Mouse (Mus musculus): ENCODE data around the gene Rab11fip5. TPM values are rescaled to one million over a fixed set of nuclear protein-coding genes. Genes with fewer than 3 reads are reported as not detected.
A peak's percentile ranks its signal among the peaks of the same experiment; 100 is the strongest.

Rab11fip5 gene
- total RNA-seq (2015): 5.2 and 6.9 TPM in 2 replicates
- total RNA-seq (2017): 5.8 and 6.3 TPM in 2 replicates

GRCm38 (mm10) chr6:85373951-85374733 lies at the start of gene Rab11fip5:
Gene Rab11fip5, minus strand, starts transcription at chr6:85374634.
- ATAC-seq (ENCODE audit: poor library complexity, severe bottlenecking): peak; percentile 5; the same call in 1 of the 2 replicates

GRCm38 (mm10) chr6:85423836-85424379 lies 49.5 kb upstream of the Rab11fip5 start, which contains the start of gene Noto:
Gene Noto, plus strand, starts transcription at chr6:85423886.
- ATAC-seq (ENCODE audit: poor library complexity, severe bottlenecking): no peak

DNA sequence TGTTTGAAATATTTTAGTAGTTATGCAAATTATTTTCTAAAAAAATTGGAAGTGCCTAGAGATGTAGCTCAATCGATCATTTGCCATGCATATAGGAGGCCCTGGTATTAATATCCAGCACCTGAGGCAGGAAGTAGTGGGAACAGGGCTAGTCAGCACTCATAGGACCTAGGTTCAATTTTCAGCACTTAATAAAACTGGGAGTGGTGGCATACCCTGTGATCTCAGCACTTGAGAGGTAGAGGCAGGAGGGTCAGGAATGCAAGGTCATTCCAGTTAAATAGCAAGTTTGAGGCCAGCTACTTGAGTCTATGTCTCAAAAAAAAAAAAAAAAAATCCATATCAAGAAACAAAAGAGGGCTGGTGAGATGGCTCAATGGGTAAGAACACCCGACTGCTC lies 44.7 kb upstream of the Rab11fip5 start:
- no peak for ATAC-seq (ENCODE audit: poor library complexity, severe bottlenecking)

- ATAC-seq (ENCODE audit: poor library complexity, severe bottlenecking): no peak
Measured at GRCm38 (mm10) chr6:85415829-85416228, 41.4 kb upstream of the Rab11fip5 start.

DNA sequence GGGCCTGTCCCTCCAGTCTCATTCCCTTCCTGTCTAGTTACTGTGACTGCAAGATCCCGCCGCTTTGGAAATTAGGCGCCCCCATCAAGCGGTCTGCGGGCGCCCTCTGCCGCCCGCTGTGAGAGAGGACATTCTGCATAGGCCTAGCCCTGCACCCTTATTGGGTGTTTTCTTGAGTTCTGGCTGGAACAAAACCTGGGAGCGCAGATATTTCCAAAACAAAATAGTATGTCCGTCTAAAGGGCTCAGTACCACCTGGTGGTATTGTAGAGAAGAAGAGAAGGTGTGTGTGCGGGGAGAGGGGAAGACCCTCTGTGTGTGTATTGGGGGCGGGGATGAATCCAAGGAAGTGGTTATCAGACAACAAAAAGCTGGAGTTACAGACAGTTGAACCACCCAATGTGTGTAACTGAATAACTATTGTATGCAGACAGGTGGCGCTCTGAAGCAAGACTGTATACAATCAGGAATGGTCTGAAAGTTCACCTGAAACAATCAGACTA lies 36.4 kb upstream of the Rab11fip5 start:
- peak; percentile 87 for ATAC-seq (ENCODE audit: poor library complexity, severe bottlenecking)

DNA sequence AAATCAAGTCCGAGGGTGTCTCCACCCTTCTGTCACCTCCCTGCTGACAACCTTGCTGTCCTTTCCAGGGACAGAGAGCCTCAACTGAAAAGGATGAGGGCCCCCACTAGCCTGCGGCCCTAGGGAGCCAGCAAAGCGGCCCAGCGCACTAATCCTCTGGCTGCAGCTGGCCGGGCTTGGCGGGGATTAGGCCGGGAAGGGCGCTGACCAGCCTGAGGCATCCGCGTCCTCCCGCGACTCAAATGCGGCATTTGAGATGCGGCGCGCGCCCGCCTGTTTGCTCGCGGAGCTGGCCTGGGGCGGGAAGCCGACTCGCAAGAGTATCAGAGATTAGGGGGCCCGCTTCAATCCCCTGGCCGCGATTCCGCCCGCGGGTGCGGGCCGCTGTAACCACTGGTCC lies 34.6 kb upstream of the Rab11fip5 start:
- no peak for ATAC-seq (ENCODE audit: poor library complexity, severe bottlenecking)

- no peak for ATAC-seq (ENCODE audit: poor library complexity, severe bottlenecking)
Measured at GRCm38 (mm10) chr6:85403039-85403438, 28.6 kb upstream of the Rab11fip5 start.

GRCm38 (mm10) chr6:85402613-85403012 lies 28.2 kb upstream of the Rab11fip5 start:
- ATAC-seq (ENCODE audit: poor library complexity, severe bottlenecking): no peak

DNA sequence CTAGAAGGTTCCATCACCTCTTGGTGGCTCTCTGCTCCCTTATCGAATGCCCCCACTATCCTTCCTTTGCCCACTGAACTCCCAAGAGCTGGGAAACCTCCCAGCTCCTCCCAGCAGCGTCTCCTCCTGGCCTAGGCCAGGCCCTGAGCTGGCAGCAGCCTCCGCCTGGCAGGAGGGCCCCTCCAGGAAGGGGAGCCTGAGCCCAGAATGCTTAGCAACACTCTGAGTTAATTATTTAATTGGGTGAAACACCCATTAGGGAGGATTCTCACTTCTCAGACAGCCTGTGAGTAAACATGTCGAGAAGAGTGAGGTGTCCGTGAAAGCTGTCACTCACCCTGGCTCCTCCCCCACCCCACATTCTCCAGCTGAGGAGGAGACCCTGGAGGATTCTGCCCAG lies 25.3 kb upstream of the Rab11fip5 start:
- ATAC-seq (ENCODE audit: poor library complexity, severe bottlenecking): no peak

- ATAC-seq (ENCODE audit: poor library complexity, severe bottlenecking): peak; percentile 71
Measured at GRCm38 (mm10) chr6:85397165-85397564, 22.7 kb upstream of the Rab11fip5 start.

- no peak for ATAC-seq (ENCODE audit: poor library complexity, severe bottlenecking)
Measured at GRCm38 (mm10) chr6:85395360-85395759, 20.9 kb upstream of the Rab11fip5 start.

DNA sequence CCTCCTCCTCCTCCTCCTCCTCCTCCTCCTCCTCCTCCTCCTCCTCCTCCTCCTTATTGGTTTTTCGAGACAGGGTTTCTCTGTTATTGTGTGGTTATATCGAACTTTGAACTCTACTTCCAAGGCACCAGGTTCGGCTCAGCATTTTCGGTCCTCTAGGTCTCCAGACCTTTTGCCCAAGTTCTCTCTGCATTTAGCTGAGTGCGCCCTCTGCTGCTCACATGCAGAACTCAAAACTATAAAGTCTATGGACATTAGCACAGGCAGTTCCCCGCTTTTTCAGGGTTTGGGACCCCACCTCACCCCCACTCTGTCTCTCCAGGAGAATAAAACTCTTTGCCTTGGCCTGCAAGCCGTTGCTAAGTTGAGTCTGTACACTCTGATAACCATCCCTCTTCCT lies 17.4 kb upstream of the Rab11fip5 start:
- ATAC-seq (ENCODE audit: poor library complexity, severe bottlenecking): peak; percentile 93

GRCm38 (mm10) chr6:85388608-85389007 lies 14.2 kb upstream of the Rab11fip5 start:
- ATAC-seq (ENCODE audit: poor library complexity, severe bottlenecking): no peak

DNA sequence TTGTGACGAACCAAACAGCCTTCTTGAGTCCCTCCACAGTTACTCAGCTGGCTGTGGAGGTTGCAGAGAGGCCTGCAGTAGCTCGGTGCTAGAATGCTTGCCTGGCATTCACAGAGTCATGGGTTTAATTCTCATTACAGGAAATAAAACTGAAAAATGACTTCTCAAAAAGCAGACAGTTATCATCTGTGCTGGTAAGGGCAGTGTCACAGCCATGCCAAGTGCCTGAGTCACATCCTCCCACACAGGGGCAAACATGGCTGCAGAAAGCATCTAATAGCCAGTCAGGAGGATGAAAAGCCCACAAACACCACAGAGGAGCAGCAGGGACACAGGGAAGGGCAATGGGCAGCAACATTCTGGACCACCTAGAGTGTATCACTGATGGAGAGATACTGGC lies 8.4 kb upstream of the Rab11fip5 start:
- no peak for ATAC-seq (ENCODE audit: poor library complexity, severe bottlenecking)

GRCm38 (mm10) chr6:85381648-85382020 lies 7.2 kb upstream of the Rab11fip5 start:
- no peak for ATAC-seq (ENCODE audit: poor library complexity, severe bottlenecking)

DNA sequence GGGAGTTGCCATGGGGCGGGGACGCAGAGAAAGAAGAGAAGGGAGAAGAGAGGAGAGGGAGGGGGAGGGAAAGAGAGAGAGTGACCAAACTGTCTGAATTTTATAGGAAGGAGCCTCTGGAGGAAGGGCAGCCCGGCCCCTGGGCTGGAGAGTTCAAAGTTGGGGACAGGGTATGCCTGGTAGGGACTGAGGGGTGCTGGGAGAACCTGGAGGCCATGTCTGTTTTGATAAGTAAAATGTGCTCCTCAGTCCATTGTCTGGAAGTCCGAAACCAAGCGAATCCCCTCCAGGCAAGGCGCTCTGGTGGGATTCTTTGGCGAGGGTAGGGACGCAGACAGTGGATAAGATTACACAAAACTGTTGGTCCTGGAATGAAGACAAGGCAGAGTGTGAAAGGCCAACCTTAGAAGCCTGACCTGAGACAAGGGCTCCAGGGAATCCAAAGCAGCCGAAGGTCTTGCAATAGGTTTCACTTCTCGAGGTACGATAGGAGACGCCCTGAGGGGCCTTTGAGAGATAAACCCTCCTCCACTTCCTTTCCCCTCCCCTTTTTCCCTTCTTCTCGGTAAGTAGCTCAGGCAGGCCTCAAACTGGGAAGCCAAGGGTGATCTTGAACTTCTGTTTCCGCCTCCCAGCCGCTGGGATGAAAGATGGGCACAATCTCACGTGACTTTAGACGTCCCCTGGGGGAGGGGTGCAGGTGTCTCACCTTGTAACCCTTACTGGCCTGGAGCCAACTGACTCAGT lies 6.6 kb upstream of the Rab11fip5 start:
- peak; percentile 48 for ATAC-seq (ENCODE audit: poor library complexity, severe bottlenecking)

- ATAC-seq (ENCODE audit: poor library complexity, severe bottlenecking): peak; percentile 92
Measured at GRCm38 (mm10) chr6:85380201-85380900, 5.9 kb upstream of the Rab11fip5 start.

GRCm38 (mm10) chr6:85378629-85379028 lies 4.2 kb upstream of the Rab11fip5 start:
- no peak for ATAC-seq (ENCODE audit: poor library complexity, severe bottlenecking)

DNA sequence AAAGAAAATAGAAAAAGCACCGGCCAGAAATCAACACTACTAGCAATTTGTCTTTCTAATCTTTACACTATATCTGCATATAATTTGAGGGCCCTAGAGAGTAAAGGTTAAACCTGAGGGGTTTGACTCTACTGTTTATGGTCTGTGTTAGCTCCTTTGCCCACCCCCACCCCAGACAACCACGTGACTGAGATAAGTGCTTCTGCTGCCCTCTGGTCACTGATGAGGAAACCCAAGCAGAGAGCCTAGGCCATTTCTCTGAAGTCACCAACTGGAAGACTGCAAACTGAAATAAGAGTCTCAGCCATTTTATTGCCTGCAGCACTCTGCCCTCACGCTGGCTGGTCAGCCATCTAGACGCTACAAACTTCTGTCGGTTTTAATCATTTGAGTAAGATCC lies 3.4 kb upstream of the Rab11fip5 start:
- no peak for ATAC-seq (ENCODE audit: poor library complexity, severe bottlenecking)

GRCm38 (mm10) chr6:85377066-85377734 lies 2.8 kb upstream of the Rab11fip5 start:
- ATAC-seq (ENCODE audit: poor library complexity, severe bottlenecking): no peak

All from megakaryocyte, adult 5-6 weeks (primary cell).